ENCODE assay signal across 8 mouse cellular contexts in genomic region chr1:180974126-180974746, GRCm38 (mm10). TPM values are rescaled to one million over a fixed set of nuclear protein-coding genes. Genes with fewer than 3 reads are reported as not detected.
A peak's percentile ranks its signal among the peaks of the same experiment; 100 is the strongest.
DNase-seq lines count a peak whose midpoint lies in the region; ATAC-seq and TF ChIP-seq lines count a peak whose summit lies in the region.

No protein-coding gene starts in this region.

- no peak for DNase-seq in left cerebral cortex, adult 2 months (ENCODE audit: extremely low spot score in 1 of 2, low spot score in 2 of 2)
- DNase-seq in left cerebral cortex, adult 11 months (ENCODE audit: low spot score) = no peak
- peak; percentile 76 for DNase-seq in brain, adult 2 months (ENCODE audit: low read depth, low spot score)
- peak; percentile 58 for DNase-seq in forebrain, postnatal 0 days
- DNase-seq in kidney, postnatal 0 days (ENCODE audit: low spot score) = peak; percentile 87
- peak; percentile 80 for DNase-seq in lung, postnatal 0 days (ENCODE audit: low spot score)
- DNase-seq in spleen, adult 2 months (ENCODE audit: low read depth in 1 of 2, low spot score in 2 of 2) = peak; percentile 34 to 40
- DNase-seq in right cerebral cortex, postnatal 25 days = no peak

- intact Hi-C loops in left cerebral cortex, adult 2 months (cut with DNase I) = loop anchor here (1.0 kb wide), 1 partner anchor 73 kb away; no protein-coding TSS in a partner anchor

- H3K27me3 ChIP-seq in forebrain, postnatal 0 days (ENCODE audit: insufficient read depth, low read length) = no peaks in the 10 kb centered on the region
- H3K27me3 ChIP-seq in kidney, postnatal 0 days (ENCODE audit: insufficient read depth, low read length) = no peaks in the 10 kb centered on the region
- H3K27me3 ChIP-seq in lung, postnatal 0 days (replicated peaks; ENCODE audit: insufficient read depth, low read length) = no peaks in the 10 kb centered on the region
- H3K27me3 ChIP-seq in spleen, adult 2 months (ENCODE audit: control insufficient read depth, insufficient read depth, low read length) = no peaks in the 10 kb centered on the region

- H3K9ac ChIP-seq in forebrain, postnatal 0 days = no peak overlapping the region
- no peak overlapping the region for H3K9ac ChIP-seq in kidney, postnatal 0 days (ENCODE audit: low read depth, low read length)
- no peak overlapping the region for H3K9ac ChIP-seq in lung, postnatal 0 days (replicated peaks; ENCODE audit: low read depth)

- no peak overlapping the region for H3K4me3 ChIP-seq in left cerebral cortex, adult 2 months
- no peak overlapping the region for H3K4me3 ChIP-seq in forebrain, postnatal 0 days (ENCODE audit: low read depth, low read length)
- no peak overlapping the region for H3K4me3 ChIP-seq in kidney, postnatal 0 days (replicated peaks; ENCODE audit: low read depth, low read length)
- H3K4me3 ChIP-seq in lung, postnatal 0 days (ENCODE audit: low read depth, low read length) = no peak overlapping the region
- no peak overlapping the region for H3K4me3 ChIP-seq in spleen, adult 2 months (ENCODE audit: extremely low read depth, insufficient read depth, insufficient read length)

- H3K27ac ChIP-seq in left cerebral cortex, adult 2 months = peak overlapping the region; percentile 70; the same call in 1 of the 2 replicates
- no peak overlapping the region for H3K27ac ChIP-seq in forebrain, postnatal 0 days (ENCODE audit: low read depth, low read length)
- H3K27ac ChIP-seq in kidney, postnatal 0 days = no peak overlapping the region
- H3K27ac ChIP-seq in lung, postnatal 0 days (ENCODE audit: low read length) = no peak overlapping the region
- no peak overlapping the region for H3K27ac ChIP-seq in spleen, adult 2 months (ENCODE audit: insufficient read depth, low read length)

- TF ChIP-seq CTCF in left cerebral cortex, adult 2 months (IDR thresholded peaks at IDR 0.05) = peak; percentile 80
- TF ChIP-seq CTCF in forebrain, postnatal 0 days (IDR thresholded peaks at IDR 0.05; ENCODE audit: low read depth) = peak; percentile 80
- TF ChIP-seq CTCF in kidney, postnatal 0 days (IDR thresholded peaks at IDR 0.05; ENCODE audit: low read depth) = peak; percentile 86
- peak; percentile 94 for TF ChIP-seq CTCF in lung, postnatal 0 days (IDR thresholded peaks at IDR 0.05)
- TF ChIP-seq CTCF in spleen, adult 2 months (IDR thresholded peaks at IDR 0.05; ENCODE audit: extremely low read depth, insufficient read depth, insufficient read length, insufficient replicate concordance) = peak; percentile 45; the same call in 1 of the 2 replicates

- ATAC-seq in forebrain, postnatal 0 days = peak; percentile 78
- ATAC-seq in kidney, postnatal 0 days (replicated peaks; ENCODE audit: low FRiP score, low read depth) = peak; percentile 69
- ATAC-seq in lung, postnatal 0 days = peak; percentile 73

- H3K36me3 ChIP-seq in forebrain, postnatal 0 days (ENCODE audit: insufficient read depth) = no peaks in the 10 kb centered on the region
- H3K36me3 ChIP-seq in kidney, postnatal 0 days (ENCODE audit: insufficient read depth, low read length) = 0 out of 2 replicates have a peak, but pooled peaks cover 3% of the 10 kb centered on the region
- no peaks in the 10 kb centered on the region; the same call in 1 of the 2 replicates for H3K36me3 ChIP-seq in lung, postnatal 0 days (ENCODE audit: insufficient read depth, low read length)
- peaks cover 13% of the 10 kb centered on the region for H3K36me3 ChIP-seq in spleen, adult 2 months (ENCODE audit: control insufficient read depth, insufficient read depth, low read length)

- no peak for TF ChIP-seq EP300 in lung, postnatal 0 days (IDR thresholded peaks at IDR 0.05)

- no peaks in the 10 kb centered on the region for H3K9me3 ChIP-seq in forebrain, postnatal 0 days (ENCODE audit: low read length)
- H3K9me3 ChIP-seq in kidney, postnatal 0 days (replicated peaks; ENCODE audit: low read length) = no peaks in the 10 kb centered on the region
- no peaks in the 10 kb centered on the region for H3K9me3 ChIP-seq in lung, postnatal 0 days (ENCODE audit: low read length)

- no peak for TF ChIP-seq POLR2A in spleen, adult 2 months (IDR thresholded peaks at IDR 0.05; ENCODE audit: low read depth, low read length)

- WGBS in forebrain, postnatal 0 days = 60% methylated on average over 14 of the region's 14 CpGs
- WGBS in kidney, postnatal 0 days = 60% methylated on average over 14 of the region's 14 CpGs
- WGBS in lung, postnatal 0 days = 52% methylated on average over 14 of the region's 14 CpGs
- 62% methylated on average over 14 of the region's 14 CpGs for WGBS in spleen, adult 2 months

- no peaks in the 10 kb centered on the region for H3K4me1 ChIP-seq in forebrain, postnatal 0 days (ENCODE audit: insufficient read depth)
- no peaks in the 10 kb centered on the region for H3K4me1 ChIP-seq in kidney, postnatal 0 days (replicated peaks; ENCODE audit: insufficient read depth, low read length)
- no peaks in the 10 kb centered on the region for H3K4me1 ChIP-seq in lung, postnatal 0 days (ENCODE audit: insufficient read depth, low read depth, low read length)
- H3K4me1 ChIP-seq in spleen, adult 2 months (ENCODE audit: control insufficient read depth, insufficient read depth, insufficient read length) = no peaks in the 10 kb centered on the region

- H3K4me2 ChIP-seq in forebrain, postnatal 0 days (ENCODE audit: low read depth) = no peak overlapping the region
- no peak overlapping the region for H3K4me2 ChIP-seq in kidney, postnatal 0 days (ENCODE audit: low read length)
- no peak overlapping the region for H3K4me2 ChIP-seq in lung, postnatal 0 days (replicated peaks; ENCODE audit: low read depth, low read length)

RNA-seq across cellular contexts. Expression of gene Tmem63a, which starts 32.1 kb away (rescaled TPM):
- 10 to 100 TPM; 15.4 to 16.3 TPM for total RNA-seq in left cerebral cortex, adult 2 months (2021)
- 1.3 and 3.2 TPM in 2 replicates for total RNA-seq in forebrain, postnatal 0 days (2014; rRNA removed)
- 1.8 and 2.1 TPM in 2 replicates for polyA plus RNA-seq in forebrain, postnatal 0 days (2015; fragmentation: Nextera tagmentation; extraction: Ambion mirVana)
- polyA plus RNA-seq in kidney, postnatal 0 days (2015; fragmentation: Nextera tagmentation; extraction: Ambion mirVana) = 10.6 and 14.8 TPM in 2 replicates
- polyA plus RNA-seq in lung, postnatal 0 days (2015; fragmentation: Nextera tagmentation; extraction: Ambion mirVana) = 22.7 and 25.1 TPM in 2 replicates
- polyA plus RNA-seq in spleen, adult 2 months (2012; rRNA removed) = 38.6 and 42.5 TPM in 2 replicates

RNA-seq across cellular contexts. Expression of gene Lefty1, which starts 39.4 kb away (rescaled TPM):
- under 1 TPM in 1 of 2 experiments, not detected in 1; 0.77 TPM for total RNA-seq in left cerebral cortex, adult 2 months (2021)
- not detected in 2 replicates for total RNA-seq in forebrain, postnatal 0 days (2014; rRNA removed)
- polyA plus RNA-seq in forebrain, postnatal 0 days (2015; fragmentation: Nextera tagmentation; extraction: Ambion mirVana) = 0.33 and 0.35 TPM in 2 replicates
- 1.5 and 1.6 TPM in 2 replicates for polyA plus RNA-seq in kidney, postnatal 0 days (2015; fragmentation: Nextera tagmentation; extraction: Ambion mirVana)
- 1.1 and 2.1 TPM in 2 replicates for polyA plus RNA-seq in lung, postnatal 0 days (2015; fragmentation: Nextera tagmentation; extraction: Ambion mirVana)
- 10.9 and 16.8 TPM in 2 replicates for polyA plus RNA-seq in spleen, adult 2 months (2012; rRNA removed)

RNA-seq across cellular contexts. Expression of gene Ephx1, which starts 46.5 kb away (rescaled TPM):
- 10 to 100 TPM; 29.5 to 32.1 TPM for total RNA-seq in left cerebral cortex, adult 2 months (2021)
- 10.2 and 13.9 TPM in 2 replicates for total RNA-seq in forebrain, postnatal 0 days (2014; rRNA removed)
- 10.4 and 10.5 TPM in 2 replicates for polyA plus RNA-seq in forebrain, postnatal 0 days (2015; fragmentation: Nextera tagmentation; extraction: Ambion mirVana)
- polyA plus RNA-seq in kidney, postnatal 0 days (2015; fragmentation: Nextera tagmentation; extraction: Ambion mirVana) = 19.1 and 20.2 TPM in 2 replicates
- 29.4 and 35.7 TPM in 2 replicates for polyA plus RNA-seq in lung, postnatal 0 days (2015; fragmentation: Nextera tagmentation; extraction: Ambion mirVana)
- polyA plus RNA-seq in spleen, adult 2 months (2012; rRNA removed) = 50.5 and 52.2 TPM in 2 replicates

Comparison
In these comparisons a context has a peak if more than half of its experiments do, and no peak if none do; other contexts are left out.
1. DNase-seq: peak in brain, adult 2 months (single experiment), forebrain, postnatal 0 days (single experiment), kidney, postnatal 0 days (single experiment), lung, postnatal 0 days (single experiment) and spleen, adult 2 months (2 of 2); none in left cerebral cortex, adult 2 months (0 of 2), left cerebral cortex, adult 11 months (single experiment) and right cerebral cortex, postnatal 25 days (single experiment).
2. Peak in every context shown above with its lines, with median percentiles within 50 percentile points of each other: CTCF ChIP-seq and ATAC-seq.